22 mouse cellular contexts compared by ENCODE assay signal in the genomic region with DNA sequence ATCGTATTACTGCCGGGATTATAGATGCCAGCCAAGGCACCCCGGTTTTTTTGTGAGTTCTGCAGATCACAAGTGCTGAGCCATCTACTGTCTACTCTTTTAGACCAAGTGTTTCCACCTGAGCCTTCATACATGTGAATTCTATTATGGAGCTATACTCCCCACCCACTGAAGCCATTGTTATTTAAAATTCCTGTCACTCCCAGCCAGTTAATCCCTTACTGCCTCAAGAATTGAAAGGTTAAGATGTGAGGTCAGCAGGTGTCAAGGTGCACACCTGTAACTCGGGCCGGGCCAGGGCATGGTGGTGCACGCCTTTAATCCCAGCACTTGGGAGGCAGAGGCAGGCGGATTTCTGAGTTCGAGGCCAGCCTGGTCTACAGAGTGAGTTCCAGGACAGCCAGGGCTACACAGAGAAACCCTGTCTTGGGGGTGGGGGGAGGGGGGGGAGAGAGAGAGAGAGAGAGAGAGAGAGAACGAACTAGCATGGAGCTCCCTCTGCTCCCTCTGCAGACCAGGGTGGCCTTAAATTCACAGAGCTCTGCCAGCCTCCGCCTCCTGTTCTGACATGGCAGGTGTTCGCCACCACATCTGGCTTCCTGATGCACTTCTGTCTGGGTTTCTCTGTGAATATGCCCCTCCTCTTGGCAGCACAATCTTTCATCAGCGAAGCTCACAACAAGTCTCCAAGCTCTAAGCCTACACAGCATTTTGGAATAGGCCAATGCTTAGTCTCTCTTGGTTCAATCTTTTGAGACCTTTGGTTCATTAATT. TPM values are rescaled to one million over a fixed set of nuclear protein-coding genes. Genes with fewer than 3 reads are reported as not detected.
A peak's percentile ranks its signal among the peaks of the same experiment; 100 is the strongest.
DNase-seq lines count a peak whose midpoint lies in the region; ATAC-seq lines count a peak whose summit lies in the region.
"Had no signal": no experiment of that assay in that cellular context is flagged by ENCODE, and none has a peak within 500 bp of the region (broad histone marks: within the 10 kb centered on the region; RNA-seq: fewer than 3 reads in every experiment).

No protein-coding gene starts in this region.

- no peak overlapping the region for H3K4me2 ChIP-seq in lung, embryonic 16.5 days (ENCODE audit: low read depth, low read length)
- H3K4me2 ChIP-seq: embryonic facial prominence, embryonic 12.5 days; liver, embryonic 11.5 days; midbrain, embryonic 11.5 days had no signal

- intact Hi-C loops in heart, postnatal 10 days (cut with DNase I) = no loop called here
- intact Hi-C loops in gastrocnemius, postnatal 14 days (cut with DNase I; ENCODE audit: low total_unique reads) = no loop called here

- peak overlapping the region; percentile 53 for H3K27ac ChIP-seq in lung, embryonic 16.5 days (ENCODE audit: low read length)
- H3K27ac ChIP-seq: embryonic facial prominence, embryonic 12.5 days; heart, embryonic 10.5 days; layer of hippocampus, adult 2 months had no signal

- H3K9me3 ChIP-seq in lung, embryonic 16.5 days (ENCODE audit: control insufficient read depth, low read length) = no peaks in the 10 kb centered on the region
- H3K9me3 ChIP-seq: embryonic facial prominence, embryonic 12.5 days; heart, embryonic 10.5 days had no signal

- H3K36me3 ChIP-seq in lung, embryonic 16.5 days (ENCODE audit: control insufficient read depth, insufficient read depth, low read length) = no peaks in the 10 kb centered on the region
- H3K36me3 ChIP-seq: embryonic facial prominence, embryonic 12.5 days; heart, embryonic 10.5 days had no signal

- H3K4me3 ChIP-seq in lung, embryonic 16.5 days (ENCODE audit: low read length) = no peak overlapping the region
- H3K4me3 ChIP-seq: embryonic facial prominence, embryonic 12.5 days; heart, embryonic 10.5 days; layer of hippocampus, adult 2 months had no signal

- no peaks in the 10 kb centered on the region for H3K27me3 ChIP-seq in lung, embryonic 16.5 days (ENCODE audit: control insufficient read depth, insufficient read depth, low read depth, low read length)
- H3K27me3 ChIP-seq: embryonic facial prominence, embryonic 12.5 days had no signal

- H3K9ac ChIP-seq in lung, embryonic 16.5 days (ENCODE audit: low read length) = no peak overlapping the region
- H3K9ac ChIP-seq: embryonic facial prominence, embryonic 12.5 days; forebrain, postnatal 0 days; liver, postnatal 0 days had no signal

- peak; percentile 80 for DNase-seq in heart, adult 11 months
- no peak for DNase-seq in heart, postnatal 10 days
- no peak for DNase-seq in lung, postnatal 36 days
- DNase-seq in thymus, postnatal 10 days (ENCODE audit: low spot score in 2 of 2) = peak; percentile 52 to 66
- DNase-seq in gastrocnemius, postnatal 14 days = no peak
- DNase-seq in T-cell, adult 2 months (ENCODE audit: low spot score) = no peak
- DNase-seq: adrenal gland, adult 8-10 months; cerebellum, adult 2 months; cerebellum, postnatal 25 days; gastrocnemius, postnatal 36 days; heart, postnatal 36 days; liver, postnatal 0 days had no signal

- 69% methylated on average over 12 of the region's 12 CpGs for WGBS in lung, embryonic 16.5 days

- no peak for ATAC-seq in lung, embryonic 16.5 days (ENCODE audit: low read depth)
- ATAC-seq: forebrain, postnatal 0 days; intestine, postnatal 0 days; liver, postnatal 0 days had no signal

- H3K4me1 ChIP-seq in lung, embryonic 16.5 days (replicated peaks; ENCODE audit: control insufficient read depth, insufficient read depth, low read length) = peaks cover 8% of the 10 kb centered on the region; the same call in 1 of the 2 replicates

RNA-seq across cellular contexts. Expression of a gene that starts 3.3 kb away (rescaled TPM):
- under 1 TPM; 0.35 to 0.65 TPM for total RNA-seq in heart, postnatal 10 days (2021)
- polyA plus RNA-seq in lung, embryonic 16.5 days (2015; fragmentation: Nextera tagmentation; extraction: Ambion mirVana) = 6.1 and 9.3 TPM in 2 replicates
- under 1 TPM in 1 of 2 experiments, not detected in 1; 0.33 TPM for total RNA-seq in gastrocnemius, postnatal 14 days (2021)

RNA-seq across cellular contexts. Expression of a gene that starts 10.2 kb away (rescaled TPM):
- total RNA-seq in heart, postnatal 10 days (2021) = 10 to 100 TPM in 1 of 2 experiments, 1 to 10 TPM in 1; 9.6 to 17.0 TPM
- polyA plus RNA-seq in lung, embryonic 16.5 days (2015; fragmentation: Nextera tagmentation; extraction: Ambion mirVana) = 31.5 and 33.9 TPM in 2 replicates
- 1 to 10 TPM; 4.1 to 4.8 TPM for total RNA-seq in gastrocnemius, postnatal 14 days (2021)

RNA-seq across cellular contexts. Expression of a gene that starts 10.6 kb away (rescaled TPM):
- not detected for total RNA-seq in heart, postnatal 10 days (2021)
- polyA plus RNA-seq in lung, embryonic 16.5 days (2015; fragmentation: Nextera tagmentation; extraction: Ambion mirVana) = 2.0 and 2.1 TPM in 2 replicates
- total RNA-seq in gastrocnemius, postnatal 14 days (2021) = under 1 TPM in 1 of 2 experiments, not detected in 1; 0.20 TPM
- total RNA-seq: gastrocnemius, postnatal 36 days; heart, postnatal 36 days; megakaryocyte progenitor cell, adult 5-6 weeks had no signal
- polyA plus RNA-seq: forebrain, embryonic 11.5 days; liver, embryonic 11.5 days; midbrain, embryonic 11.5 days had no signal

Comparison
In these comparisons a context has a peak if more than half of its experiments do, and no peak if none do; other contexts are left out.
1. DNase-seq: peak in heart, adult 11 months (single experiment) and thymus, postnatal 10 days (2 of 2); none in heart, postnatal 10 days (0 of 2), lung, postnatal 36 days (single experiment), gastrocnemius, postnatal 14 days (single experiment) and T-cell, adult 2 months (single experiment).